Mouse (Mus musculus): ENCODE measurements around the gene Arhgap15.

Arhgap15 gene

GRCm38 (mm10) chr2:44311216-44311615 is 562.6 kb downstream of the Arhgap15 start:
- DNase-seq = no peak

- no peak for DNase-seq
Measured at GRCm38 (mm10) chr2:44313573-44313972, 564.9 kb downstream of the Arhgap15 start.

- peak; percentile 74 for DNase-seq
Measured at GRCm38 (mm10) chr2:44318436-44318835, 569.8 kb downstream of the Arhgap15 start.

GRCm38 (mm10) chr2:44319479-44319878 is 570.9 kb downstream of the Arhgap15 start:
- DNase-seq = no peak

GRCm38 (mm10) chr2:44323813-44324212 is 575.2 kb downstream of the Arhgap15 start:
- DNase-seq = no peak

- no peak for DNase-seq
Measured at GRCm38 (mm10) chr2:44333295-44333694, 584.7 kb downstream of the Arhgap15 start.

GRCm38 (mm10) chr2:44334006-44334405 is 585.4 kb downstream of the Arhgap15 start:
- no peak for DNase-seq

- peak; percentile 65 for DNase-seq
Measured at GRCm38 (mm10) chr2:44334517-44334916, 585.9 kb downstream of the Arhgap15 start.

- DNase-seq = no peak
Measured at GRCm38 (mm10) chr2:44336720-44337354, 588.2 kb downstream of the Arhgap15 start.

GRCm38 (mm10) chr2:44338467-44338866 is 589.8 kb downstream of the Arhgap15 start:
- no peak for DNase-seq

- no peak for DNase-seq
Measured at GRCm38 (mm10) chr2:44341091-44341571, 592.5 kb downstream of the Arhgap15 start.

- DNase-seq = no peak
Measured at GRCm38 (mm10) chr2:44344861-44345260, 596.2 kb downstream of the Arhgap15 start.

- no peak for DNase-seq
Measured at GRCm38 (mm10) chr2:44345325-44345945, 596.8 kb downstream of the Arhgap15 start.

GRCm38 (mm10) chr2:44346184-44346583 is 597.6 kb downstream of the Arhgap15 start:
- no peak for DNase-seq

- DNase-seq = no peak
Measured at GRCm38 (mm10) chr2:44347781-44348180, 599.2 kb downstream of the Arhgap15 start.

GRCm38 (mm10) chr2:44349101-44349500 is 600.5 kb downstream of the Arhgap15 start:
- no peak for DNase-seq

- DNase-seq = no peak
Measured at GRCm38 (mm10) chr2:44352885-44353284, 604.3 kb downstream of the Arhgap15 start.

- no peak for DNase-seq
Measured at GRCm38 (mm10) chr2:44353594-44353993, 605.0 kb downstream of the Arhgap15 start.

- no peak for DNase-seq
Measured at GRCm38 (mm10) chr2:44354786-44355185, 606.2 kb downstream of the Arhgap15 start.

GRCm38 (mm10) chr2:44355316-44355715 is 606.7 kb downstream of the Arhgap15 start:
- DNase-seq = peak; percentile 11

- no peak for DNase-seq
Measured at GRCm38 (mm10) chr2:44356248-44356886, 607.7 kb downstream of the Arhgap15 start.

- DNase-seq = no peak
Measured at GRCm38 (mm10) chr2:44356887-44357251, 608.2 kb downstream of the Arhgap15 start.

GRCm38 (mm10) chr2:44380225-44380624 is 631.6 kb downstream of the Arhgap15 start:
- no peak for DNase-seq

GRCm38 (mm10) chr2:44384541-44384940 is 635.9 kb downstream of the Arhgap15 start:
- no peak for DNase-seq

All from kidney, postnatal 10 days (tissue).